Mouse (Mus musculus) liver, embryonic 12.5 days (tissue): Measurements from ENCODE around the gene Kif1c. TPM values are rescaled to one million over a fixed set of nuclear protein-coding genes. Genes with fewer than 3 reads are reported as not detected.
"Not testable (repeated sequence)": the region's sequence is repeated elsewhere in the genome, so short reads cannot be mapped to it uniquely, and the experiment has no call there.

Source experiments
- ATAC-seq: fragments of 200-750 bp; cut with Nextera tagmentation; 2 replicates; pipeline ENCODE4 v1.8.0; 2017; ENCODE audit warnings: moderate number of reproducible peaks, mild to moderate bottlenecking, moderate library complexity
- H3K27ac ChIP-seq: fragments of 300-500 bp; sonication (generic); 2 replicates; pipeline ENCODE4 v1.5.1; 2016; ENCODE audit warnings: mild to moderate bottlenecking
- H3K27me3 ChIP-seq: fragments of 300-500 bp; sonication (generic); replicated peaks from 2 replicates; pipeline ENCODE4 v1.6.1; 2016; ENCODE audit warnings: mild to moderate bottlenecking, moderate library complexity
- H3K36me3 ChIP-seq: fragments of 300-500 bp; sonication (generic); 2 replicates; pipeline ENCODE4 v1.6.1; 2016; ENCODE audit warnings: mild to moderate bottlenecking, moderate library complexity
- H3K4me1 ChIP-seq: fragments of 300-500 bp; sonication (generic); 2 replicates; pipeline ENCODE4 v1.6.1; 2016
- H3K4me2 ChIP-seq: fragments of 300-500 bp; sonication (generic); 2 replicates; pipeline ENCODE4 v1.6.1; 2016; ENCODE audit warnings: mild to moderate bottlenecking, moderate library complexity
- H3K4me3 ChIP-seq: fragments of 300-500 bp; sonication (generic); 2 replicates; pipeline ENCODE4 v1.5.1; 2016; ENCODE audit warnings: mild to moderate bottlenecking, moderate library complexity
- H3K9ac ChIP-seq: fragments of 300-500 bp; sonication (generic); 2 replicates; pipeline ENCODE4 v1.6.1; 2016; ENCODE audit warnings: mild to moderate bottlenecking, moderate library complexity
- H3K9me3 ChIP-seq: fragments of 300-500 bp; sonication (generic); replicated peaks from 2 replicates; pipeline ENCODE4 v1.6.1; 2016; ENCODE audit warnings: mild to moderate bottlenecking, moderate library complexity
- WGBS: fragments of 180-500 bp; shearing (Covaris S2); methylation state at CpG from one replicate; pipeline ENCODE4 v1.1.7; 2016; ENCODE audit not compliant: insufficient replicate concordance; 5-methylcytosine and 5-hydroxymethylcytosine counted together
- polyA plus RNA-seq: library from polyadenylated mRNA; unstranded; fragments of >200 nt; fragmentation: Nextera tagmentation; extraction: Ambion mirVana; gene quantifications from 2 replicates; pipeline ENCODE4 v1.2.1, GENCODE M21; 2016

Gene Kif1c
- polyA plus RNA-seq, 1 experiment from 2014 or later, result 1.1 TPM

DNA sequence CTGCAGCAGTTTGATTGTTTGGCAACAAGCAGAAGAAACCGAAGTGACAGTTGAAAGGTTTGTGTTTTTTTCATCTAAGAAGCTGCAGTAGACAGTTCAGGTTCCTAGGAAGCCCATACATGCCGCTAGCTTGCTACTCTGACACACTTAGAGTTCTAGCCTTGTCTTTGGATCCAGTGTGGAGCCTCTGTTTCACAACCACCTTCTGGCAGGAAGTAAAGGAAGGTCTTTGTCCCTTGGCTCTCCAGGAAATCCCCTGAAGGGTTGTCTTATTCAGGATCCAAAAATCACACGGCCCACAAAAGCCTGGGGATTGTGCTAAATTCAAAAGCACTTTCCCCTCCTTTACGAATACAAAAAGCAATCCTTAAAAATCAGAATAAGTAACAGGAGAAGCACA is 54.1 kb downstream of the Kif1c start:
- no peak for ATAC-seq
- H3K4me1 ChIP-seq, result peaks cover 5% of the 10 kb centered on the region
- WGBS, result 52% methylated on average over 4 of the region's 4 CpGs
- no peaks in the 10 kb centered on the region for H3K36me3 ChIP-seq
- H3K4me2 ChIP-seq, result no peak overlapping the region
- H3K27ac ChIP-seq, result no peak overlapping the region
- no peak overlapping the region for H3K9ac ChIP-seq
- peaks cover 5% of the 10 kb centered on the region; the same call in 1 of the 2 replicates for H3K27me3 ChIP-seq
- no peak overlapping the region for H3K4me3 ChIP-seq
- H3K9me3 ChIP-seq, result no peaks in the 10 kb centered on the region

DNA sequence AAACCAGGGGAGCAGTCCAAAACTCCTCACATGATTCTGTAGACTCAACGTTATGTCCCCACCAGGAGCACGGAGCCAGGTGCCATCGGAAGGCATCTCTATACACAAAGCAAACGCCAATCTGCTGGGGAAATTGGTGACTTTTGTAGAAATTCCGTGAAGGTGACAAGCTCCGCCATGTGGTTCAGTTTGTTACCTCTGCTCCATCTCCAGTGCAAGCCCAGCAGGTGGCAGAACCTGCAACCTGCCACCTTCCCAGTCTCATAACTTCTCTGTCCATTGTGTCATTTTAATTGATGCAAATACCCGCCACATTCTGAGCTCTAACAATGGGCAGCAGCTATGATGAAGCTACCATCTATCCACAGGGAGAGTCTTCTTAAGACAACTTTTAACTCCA is 54.6 kb downstream of the Kif1c start:
- peaks cover 5% of the 10 kb centered on the region; the same call in 1 of the 2 replicates for H3K27me3 ChIP-seq
- WGBS, result 60% methylated on average over 7 of the region's 7 CpGs
- no peaks in the 10 kb centered on the region for H3K9me3 ChIP-seq
- no peak overlapping the region for H3K4me2 ChIP-seq
- peaks cover 5% of the 10 kb centered on the region for H3K4me1 ChIP-seq
- no peak overlapping the region for H3K4me3 ChIP-seq
- no peak for ATAC-seq
- H3K36me3 ChIP-seq, result no peaks in the 10 kb centered on the region
- no peak overlapping the region for H3K9ac ChIP-seq
- H3K27ac ChIP-seq, result no peak overlapping the region

DNA sequence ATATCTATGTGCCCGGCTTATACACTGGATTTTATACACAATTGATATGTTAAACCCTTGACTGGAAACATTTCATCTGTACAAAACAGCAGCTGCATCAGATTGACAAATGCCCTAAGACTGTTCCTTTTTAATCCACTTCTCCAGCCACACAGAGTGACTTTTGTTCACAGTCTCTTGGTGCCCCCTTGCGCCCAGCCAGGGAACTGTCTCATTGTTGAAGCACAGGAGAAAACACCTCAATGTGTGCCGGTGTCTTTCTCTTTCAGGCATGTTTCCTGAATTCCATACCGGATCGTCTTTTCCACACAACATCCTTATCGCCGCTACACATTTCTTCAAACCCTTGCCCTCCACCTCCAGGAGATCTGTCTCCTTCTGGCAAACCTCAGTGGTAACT is 55.3 kb downstream of the Kif1c start:
- Histone ChIP-seq H3K27ac (no peak overlapping the region), H3K27me3 (peaks cover 5% of the 10 kb centered on the region; the same call in 1 of the 2 replicates), H3K36me3 (no peaks in the 10 kb centered on the region), H3K4me1 (peaks cover 5% of the 10 kb centered on the region), H3K9me3 (no peaks in the 10 kb centered on the region), H3K4me3 (no peak overlapping the region), H3K9ac (no peak overlapping the region), H3K4me2 (no peak overlapping the region)
- 3% methylated on average over 7 of the region's 7 CpGs for WGBS
- no peak; the same call in 1 of the 2 replicates for ATAC-seq

DNA sequence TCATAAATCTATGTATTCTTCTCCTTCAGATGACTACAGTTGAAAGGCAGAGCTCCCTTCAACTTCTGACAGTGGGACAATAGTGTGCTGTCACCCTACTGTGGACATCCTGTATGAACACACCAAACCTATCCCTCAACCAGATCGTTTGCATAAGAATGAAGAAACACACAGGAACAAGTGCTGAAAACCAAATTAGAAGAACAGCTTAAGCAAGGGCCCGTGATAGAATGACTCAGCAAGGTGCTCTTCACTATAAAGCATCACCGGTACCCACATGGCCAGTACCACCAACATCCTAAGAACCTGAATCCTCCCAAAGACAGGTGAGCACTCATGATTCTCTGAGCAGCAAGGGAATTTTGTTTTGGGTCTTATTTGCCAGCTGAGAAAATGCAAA is 60.1 kb downstream of the Kif1c start:
- H3K9me3 ChIP-seq, H3K27me3 ChIP-seq, H3K27ac ChIP-seq, H3K4me2 ChIP-seq, H3K4me3 ChIP-seq, H3K9ac ChIP-seq, H3K36me3 ChIP-seq, ATAC-seq: not testable (repeated sequence)
- peaks cover 16% of the 10 kb centered on the region for H3K4me1 ChIP-seq
- WGBS, result 57% methylated on average over 3 of the region's 3 CpGs

DNA sequence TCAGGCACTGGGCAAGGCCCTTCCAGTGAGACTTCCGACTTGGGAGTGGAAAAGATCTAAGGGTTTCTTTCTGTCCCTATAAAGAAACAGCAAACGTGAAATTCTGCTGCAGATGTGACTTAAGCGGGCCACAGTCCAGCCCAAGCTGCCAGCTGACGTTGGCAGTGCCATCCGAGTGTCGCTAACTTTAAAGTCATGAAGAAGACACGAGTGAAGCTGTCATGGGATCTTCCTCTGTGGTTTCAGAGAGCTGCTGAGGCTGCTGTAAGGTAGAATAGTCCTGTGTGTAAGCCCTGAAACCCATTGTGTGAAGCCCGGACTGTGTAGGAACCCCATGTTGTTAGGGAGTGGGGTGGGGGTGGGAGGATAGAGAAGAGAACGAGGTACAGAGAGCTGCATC is 62.3 kb downstream of the Kif1c start:
- no peak overlapping the region for H3K4me3 ChIP-seq
- no peaks in the 10 kb centered on the region for H3K27me3 ChIP-seq
- H3K27ac ChIP-seq, result no peak overlapping the region
- no peak for ATAC-seq
- H3K9ac ChIP-seq, result no peak overlapping the region
- H3K9me3 ChIP-seq, result no peaks in the 10 kb centered on the region
- H3K4me2 ChIP-seq, result no peak overlapping the region
- 73% methylated on average over 9 of the region's 9 CpGs for WGBS
- peaks cover 27% of the 10 kb centered on the region for H3K4me1 ChIP-seq
- no peaks in the 10 kb centered on the region; the same call in 1 of the 2 replicates for H3K36me3 ChIP-seq

DNA sequence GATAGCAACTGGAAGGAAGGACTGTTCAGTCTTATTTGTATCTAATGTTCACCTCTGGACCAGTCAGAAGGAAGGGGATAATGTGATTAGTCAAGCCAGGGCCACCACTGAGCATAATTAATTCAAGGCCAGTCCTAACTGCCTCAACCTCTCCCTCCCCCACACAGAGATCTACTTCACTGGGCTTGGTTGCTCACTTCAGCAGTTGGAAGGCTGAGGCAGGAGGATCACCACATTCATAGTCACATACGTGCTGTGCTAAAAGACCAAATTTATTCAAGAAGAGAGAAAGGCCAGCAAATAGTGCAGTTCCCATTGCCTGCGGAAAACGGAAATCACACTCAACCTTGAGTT is 63.2 kb downstream of the Kif1c start:
- ATAC-seq, result no peak
- Histone ChIP-seq H3K4me1 (peaks cover 27% of the 10 kb centered on the region), H3K4me2 (peak overlapping the region; percentile 90), H3K9ac (peak overlapping the region; percentile 80), H3K4me3 (peak overlapping the region; percentile 74), H3K9me3 (no peaks in the 10 kb centered on the region), H3K27me3 (no peaks in the 10 kb centered on the region), H3K36me3 (peaks cover 3% of the 10 kb centered on the region; the same call in 1 of the 2 replicates), H3K27ac (no peak overlapping the region)
- 37% methylated on average over 3 of the region's 3 CpGs for WGBS

DNA sequence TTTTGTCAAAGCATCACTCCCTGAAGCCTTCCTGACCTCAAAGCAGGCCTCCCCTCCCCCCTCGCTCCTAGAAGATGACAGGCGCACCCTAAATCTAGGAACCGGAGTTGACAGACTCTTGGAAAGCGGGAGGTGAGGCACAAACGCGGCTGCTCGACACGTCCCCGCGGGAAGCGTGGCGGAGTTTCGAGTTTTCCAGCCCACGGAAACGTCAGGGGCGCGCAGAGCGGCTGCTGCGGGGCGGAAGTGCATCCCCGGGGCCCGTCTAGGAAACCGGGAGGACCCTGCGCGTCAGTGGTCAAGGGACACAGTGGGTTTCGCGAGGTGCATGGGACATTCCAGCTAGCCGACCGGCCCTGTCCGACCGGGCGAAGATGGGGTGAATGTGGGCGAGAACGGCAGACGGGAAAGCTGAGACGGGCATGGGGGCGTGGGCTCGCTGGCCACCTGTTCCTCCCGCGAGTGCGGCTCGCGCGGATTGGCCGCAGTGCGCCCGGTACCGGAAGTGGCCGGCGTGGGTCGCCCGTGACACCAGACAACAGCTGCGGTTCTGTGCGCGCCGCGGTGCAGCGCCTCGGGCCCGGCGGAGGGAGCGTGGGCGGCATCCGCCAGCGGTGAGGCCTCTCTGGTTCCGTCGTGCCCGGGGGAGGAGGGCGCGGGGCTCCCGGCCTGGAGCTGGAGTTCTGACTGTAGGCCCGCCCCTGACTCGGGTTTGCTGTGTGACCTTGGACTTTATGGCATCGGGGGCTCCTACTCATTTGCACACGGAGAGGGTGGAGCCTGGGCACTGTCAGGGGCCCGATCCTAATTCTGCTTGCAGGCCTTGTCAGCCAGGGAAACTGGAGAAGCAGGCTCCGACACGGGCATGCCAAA is 63.8 kb downstream of the Kif1c start, which contains the start of gene Zfp3:
Gene Zfp3 (plus strand): TSS at position 274 of the 873 bp plus-strand sequence.
- Histone ChIP-seq H3K27ac (peak within 1 kb of the TSS; percentile 78), H3K9ac (peak within 1 kb of the TSS; percentile 80), H3K4me1 (peaks cover 27% of the 10 kb centered on the region), H3K9me3 (no peaks in the 10 kb centered on the region), H3K4me3 (peak within 1 kb of the TSS; percentile 74), H3K4me2 (peak within 1 kb of the TSS; percentile 90), H3K36me3 (peaks cover 3% of the 10 kb centered on the region; the same call in 1 of the 2 replicates), H3K27me3 (no peaks in the 10 kb centered on the region)
- ATAC-seq, result peak; percentile 82
- 4% methylated on average over 77 of the region's 78 CpGs for WGBS

DNA sequence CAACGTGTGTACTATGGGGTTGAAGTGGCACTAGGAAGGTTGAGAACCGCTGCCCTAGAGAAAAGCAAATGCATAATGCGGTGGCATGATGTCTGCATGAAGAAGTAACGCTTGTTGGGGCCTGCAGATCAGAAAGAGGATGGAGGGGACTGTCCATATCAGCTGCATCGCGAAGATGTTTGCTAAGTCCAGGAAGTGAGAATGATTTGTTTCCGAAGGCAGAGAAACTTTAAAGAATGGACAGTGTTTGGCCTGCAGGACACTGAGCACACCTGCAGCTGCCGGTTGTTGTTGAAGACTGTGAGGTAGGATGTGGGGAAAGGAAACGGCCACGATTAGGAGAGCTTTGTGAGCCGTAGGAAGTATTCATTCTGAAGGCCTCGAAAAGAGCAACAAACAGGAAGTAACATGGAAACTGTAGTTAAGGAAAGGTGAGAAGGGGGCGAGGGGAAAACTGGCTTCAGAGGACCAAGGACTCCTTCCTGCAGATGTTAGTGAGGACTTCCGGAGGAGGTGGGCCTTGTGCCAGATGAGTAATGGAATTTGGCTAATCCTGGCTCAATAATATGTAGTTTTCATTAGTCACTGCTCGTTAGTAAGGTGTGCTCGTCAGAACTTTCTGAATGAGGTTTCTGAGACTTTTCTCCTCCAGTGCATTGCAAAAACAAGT is 65.6 kb downstream of the Kif1c start:
- Histone ChIP-seq H3K4me1 (peaks cover 30% of the 10 kb centered on the region), H3K27ac (no peak overlapping the region), H3K36me3 (peaks cover 6% of the 10 kb centered on the region), H3K9me3 (no peaks in the 10 kb centered on the region), H3K4me2 (peak overlapping the region; percentile 90), H3K9ac (no peak overlapping the region), H3K4me3 (no peak overlapping the region), H3K27me3 (no peaks in the 10 kb centered on the region)
- WGBS, result 57% methylated on average over 16 of the region's 16 CpGs
- ATAC-seq, result no peak

DNA sequence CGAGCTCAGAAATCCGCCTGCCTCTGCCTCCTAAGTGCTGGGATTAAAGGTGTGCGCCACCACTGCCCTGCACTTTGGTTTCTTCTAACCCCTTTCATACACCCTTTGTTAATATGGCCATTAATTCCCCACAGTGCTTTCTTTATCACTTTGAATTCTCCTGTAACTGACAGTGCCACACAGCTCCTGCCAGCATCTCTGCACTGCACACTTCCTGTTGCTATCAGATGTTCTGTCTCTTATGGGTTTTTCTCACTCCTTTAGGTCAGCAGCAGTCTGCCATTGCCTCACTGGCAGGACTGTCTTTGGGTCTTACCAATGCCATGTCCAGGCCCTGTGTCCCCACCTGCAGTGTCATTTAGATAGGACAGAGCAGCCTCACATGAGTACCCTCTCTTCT is 70.5 kb downstream of the Kif1c start:
- Histone ChIP-seq H3K27me3 (no peaks in the 10 kb centered on the region), H3K4me1 (peaks cover 12% of the 10 kb centered on the region), H3K9ac (no peak overlapping the region), H3K9me3 (no peaks in the 10 kb centered on the region), H3K4me2 (no peak overlapping the region), H3K36me3 (peaks cover 31% of the 10 kb centered on the region), H3K4me3 (no peak overlapping the region), H3K27ac (no peak overlapping the region)
- WGBS, result 62% methylated on average over 3 of the region's 3 CpGs
- no peak for ATAC-seq

DNA sequence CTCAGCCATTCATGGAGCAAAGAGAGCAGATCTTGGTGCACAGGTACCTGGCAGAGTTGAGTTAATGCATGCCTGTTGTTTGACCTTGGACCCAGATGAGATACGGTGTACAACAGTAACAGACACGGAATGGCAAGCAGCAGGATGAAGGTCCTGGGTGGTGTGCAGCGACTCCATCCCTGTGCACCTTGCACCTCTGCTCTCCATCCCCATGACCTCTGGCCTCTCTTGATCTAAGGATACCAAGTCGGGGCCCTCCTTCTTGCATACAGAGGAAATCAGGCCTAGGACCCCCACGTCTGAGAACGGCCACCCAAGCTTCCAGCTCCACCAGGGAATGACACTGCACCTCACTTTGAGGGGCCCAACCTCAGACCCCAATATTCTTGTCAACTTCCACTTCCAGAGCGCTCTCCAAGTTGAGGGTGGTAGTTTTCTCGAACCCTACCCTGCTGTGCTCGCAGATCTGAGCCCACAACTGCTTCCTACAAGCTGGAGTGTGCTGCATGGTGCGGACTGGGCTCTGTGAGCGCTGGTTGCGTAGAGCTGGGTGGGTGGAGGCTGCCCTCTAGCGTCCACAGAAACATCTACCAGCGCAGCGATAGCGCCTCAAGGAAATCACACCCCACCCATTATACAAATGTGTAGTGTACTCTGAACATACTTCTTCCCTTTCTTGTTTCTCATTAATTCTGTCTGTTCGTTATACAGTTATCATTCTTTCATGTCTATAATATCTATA is 76.7 kb downstream of the Kif1c start:
- Histone ChIP-seq H3K36me3 (peaks cover 14% of the 10 kb centered on the region), H3K27ac (no peak overlapping the region), H3K4me1 (0 out of 2 replicates have a peak, but pooled peaks cover 5% of the 10 kb centered on the region), H3K9ac (no peak overlapping the region), H3K9me3 (no peaks in the 10 kb centered on the region), H3K27me3 (no peaks in the 10 kb centered on the region), H3K4me3 (no peak overlapping the region), H3K4me2 (no peak overlapping the region)
- peak; percentile 64; the same call in 1 of the 2 replicates for ATAC-seq
- WGBS, result 25% methylated on average over 17 of the region's 17 CpGs

DNA sequence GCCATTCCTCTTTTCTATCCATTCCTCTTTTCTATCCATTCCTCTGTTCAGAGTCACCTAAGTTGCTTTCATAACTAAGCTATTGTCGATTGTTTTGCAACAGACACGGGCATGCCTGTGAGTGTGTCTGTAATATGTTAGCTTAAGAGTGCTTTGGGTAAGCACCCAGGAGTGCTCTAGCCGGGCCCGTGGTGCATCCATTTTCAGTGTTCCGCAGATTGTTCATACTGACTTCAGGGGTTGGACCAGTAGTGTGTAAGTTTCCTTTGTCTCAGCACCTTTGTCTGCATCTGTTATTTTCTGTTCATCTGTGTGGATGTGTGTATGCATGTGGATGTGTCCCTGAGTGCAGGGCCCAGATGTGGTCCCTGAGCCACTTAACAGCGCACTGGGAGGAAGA is 77.3 kb downstream of the Kif1c start:
- no peak overlapping the region for H3K4me3 ChIP-seq
- no peaks in the 10 kb centered on the region for H3K27me3 ChIP-seq
- 58% methylated on average over 6 of the region's 6 CpGs for WGBS
- H3K9me3 ChIP-seq, result no peaks in the 10 kb centered on the region
- peaks cover 8% of the 10 kb centered on the region; the same call in 1 of the 2 replicates for H3K36me3 ChIP-seq
- no peak overlapping the region for H3K9ac ChIP-seq
- no peak overlapping the region for H3K4me2 ChIP-seq
- H3K27ac ChIP-seq, result no peak overlapping the region
- no peak for ATAC-seq
- 0 out of 2 replicates have a peak, but pooled peaks cover 5% of the 10 kb centered on the region for H3K4me1 ChIP-seq
